In genomic region chr7:139538541-139538940, GRCm38 (mm10) we compare ENCODE assay signal across 8 mouse cellular contexts. TPM values are rescaled to one million over a fixed set of nuclear protein-coding genes. Genes with fewer than 3 reads are reported as not detected.
DNase-seq lines count a peak whose midpoint lies in the region.

No protein-coding gene starts in this region.

- DNase-seq in cerebellum, adult 9-10 months, result peak; percentile 43
- no peak for DNase-seq in cerebellum, adult 9-11 months
- peak; percentile 40 to 49 for DNase-seq in layer of hippocampus, adult 8-10 months (ENCODE audit: low spot score in 2 of 2)
- no peak for DNase-seq in layer of hippocampus, adult 9-10 months (ENCODE audit: low spot score)
- peak; percentile 57 to 68 for DNase-seq in heart, adult 9 months (ENCODE audit: low spot score in 2 of 2)
- DNase-seq in lung, postnatal 4 days, result peak; percentile 42 to 73
- DNase-seq in thymus, postnatal 4 days, result no peak
- no peak for DNase-seq in thymus, postnatal 10 days (ENCODE audit: low spot score in 2 of 2)

RNA-seq across cellular contexts. Expression of gene Nkx6-2, which starts 44.1 kb away (rescaled TPM):
- 10 to 100 TPM in 2 of 4 experiments, 1 to 10 TPM in 2; 8.0 to 14.0 (median 10.2) TPM for total RNA-seq in layer of hippocampus, adult 8-10 months (2022)

Comparison
In these comparisons a context has a peak if more than half of its experiments do, and no peak if none do; other contexts are left out.
1. DNase-seq: peak in cerebellum, adult 9-10 months (single experiment), layer of hippocampus, adult 8-10 months (2 of 2), heart, adult 9 months (2 of 2) and lung, postnatal 4 days (2 of 2); none in cerebellum, adult 9-11 months (single experiment), layer of hippocampus, adult 9-10 months (single experiment), thymus, postnatal 4 days (single experiment) and thymus, postnatal 10 days (0 of 2).